Mouse (Mus musculus) cortical plate, adult 2 months (tissue): ENCODE data around the gene Rps6kc1.

Source experiments
- CTCF ChIP-seq: fragments of 200-500 bp; IDR thresholded peaks from 2 replicates; pipeline ENCODE4 v1.5.1; 2011; ENCODE audit warnings: mild to moderate bottlenecking, control low read depth, low read length; ENCODE audit not compliant: insufficient read depth; ENCODE audit errors: extremely low read depth
- POLR2A ChIP-seq: fragments of 200-500 bp; IDR thresholded peaks from 2 replicates; pipeline ENCODE4 v1.6.1; 2011; ENCODE audit warnings: mild to moderate bottlenecking, low read length, control low read depth; ENCODE audit not compliant: insufficient read depth; ENCODE audit errors: extremely low read depth

GRCm38 (mm10) chr1:190823745-190824144 is 87.8 kb downstream of the Rps6kc1 start:
- TF ChIP-seq POLR2A (no peak), CTCF (no peak)
